Mouse (Mus musculus) layer of hippocampus, adult 2 months (tissue): Measurements from ENCODE around the gene Nav2. TPM values are rescaled to one million over a fixed set of nuclear protein-coding genes. Genes with fewer than 3 reads are reported as not detected.

Experiments
- DNase-seq, 2 experiments: peaks; one replicate each; pipeline ENCODE4 v3.0.0; 2022; ENCODE audit warnings: low spot score in 2 of 2
- H3K27ac ChIP-seq: fragments of 200-600 bp; 2 replicates; pipeline ENCODE4 v1.8.1; 2022
- H3K4me3 ChIP-seq: fragments of 200-600 bp; 2 replicates; pipeline ENCODE4 v1.8.1; 2022; ENCODE audit warnings: mild to moderate bottlenecking
- CTCF ChIP-seq: fragments of 200-600 bp; conservative IDR thresholded peaks from 2 replicates; pipeline ENCODE4 v1.8.1; 2022; ENCODE audit warnings: antibody characterized with exemption, mild to moderate bottlenecking, moderate library complexity
- total RNA-seq, 2 experiments: library from RNA; stranded (reverse); gene quantifications; 2 replicates each; pipeline ENCODE4 v1.2.3; 2021

Nav2 gene
- total RNA-seq, 2 experiments from 2014 or later = 84.8 to 106 TPM

DNA sequence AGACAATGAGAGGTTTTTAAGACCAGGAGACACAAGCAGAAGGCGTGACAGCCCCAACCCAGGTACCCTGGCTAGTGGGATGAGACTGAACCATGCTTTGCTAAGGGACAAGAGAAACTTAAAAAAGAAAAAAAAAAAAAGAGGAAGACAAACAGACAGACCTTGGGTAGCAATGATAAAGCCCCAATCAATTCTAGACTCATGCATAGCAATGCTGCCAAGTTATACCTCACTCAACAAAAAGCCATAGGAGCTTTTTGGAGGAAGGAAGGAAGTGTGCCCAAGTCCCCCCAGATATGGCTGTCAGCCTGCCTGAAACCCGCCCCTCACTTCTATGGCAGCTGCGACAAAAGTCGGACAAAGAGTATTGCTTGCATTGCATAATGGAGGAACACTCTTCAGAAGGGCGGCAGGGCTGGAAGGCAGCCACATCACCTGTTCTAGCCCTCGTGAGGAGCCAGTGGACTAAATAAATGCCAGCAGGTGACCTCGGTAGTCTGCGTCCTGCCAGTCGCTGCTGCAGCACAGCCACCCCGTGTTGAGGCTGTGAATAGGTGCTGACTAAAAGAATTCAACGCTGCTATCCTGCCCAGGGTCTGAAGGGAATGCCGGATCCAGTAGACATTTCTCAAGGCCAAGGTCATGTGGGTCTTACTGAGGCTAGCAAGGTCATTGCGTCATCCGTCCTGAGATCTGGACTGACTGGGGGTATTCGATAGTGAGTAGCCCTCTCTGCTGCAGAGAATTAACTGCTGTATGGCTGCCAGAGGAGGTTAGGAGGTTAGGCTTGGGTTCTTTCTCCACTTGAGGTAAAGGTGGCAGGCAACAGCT is 696.7 kb downstream of the Nav2 start:
- Histone ChIP-seq H3K27ac (peak overlapping the region; percentile 28; the same call in 1 of the 2 replicates), H3K4me3 (no peak overlapping the region)
- TF ChIP-seq CTCF = no peak
- DNase-seq = no peak

DNA sequence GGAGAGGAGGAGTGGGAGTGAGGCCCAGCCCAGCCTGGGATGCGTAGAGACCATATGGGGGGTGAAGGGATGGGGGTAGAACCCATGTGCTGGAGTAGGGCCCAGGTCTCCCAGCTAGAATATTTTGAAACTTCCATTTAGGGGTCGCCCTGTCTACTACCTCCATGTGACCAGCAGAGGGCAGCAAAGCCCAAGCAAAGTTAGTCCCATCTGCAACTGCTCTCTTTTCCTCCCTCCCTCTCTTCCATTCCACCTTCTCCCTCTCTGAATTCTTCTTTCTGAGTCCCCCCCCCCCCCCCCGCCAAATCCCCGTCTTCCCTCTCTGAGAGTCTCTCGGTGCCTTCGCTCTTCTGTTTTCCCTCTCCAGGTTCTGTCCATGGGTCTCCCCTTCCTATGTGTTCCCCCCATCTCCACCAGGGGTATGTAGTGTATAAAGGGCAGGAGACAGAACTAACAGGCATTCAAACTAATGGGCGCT is 707.8 kb downstream of the Nav2 start:
- no peak overlapping the region for H3K4me3 ChIP-seq
- peak; percentile 80 for TF ChIP-seq CTCF

DNA sequence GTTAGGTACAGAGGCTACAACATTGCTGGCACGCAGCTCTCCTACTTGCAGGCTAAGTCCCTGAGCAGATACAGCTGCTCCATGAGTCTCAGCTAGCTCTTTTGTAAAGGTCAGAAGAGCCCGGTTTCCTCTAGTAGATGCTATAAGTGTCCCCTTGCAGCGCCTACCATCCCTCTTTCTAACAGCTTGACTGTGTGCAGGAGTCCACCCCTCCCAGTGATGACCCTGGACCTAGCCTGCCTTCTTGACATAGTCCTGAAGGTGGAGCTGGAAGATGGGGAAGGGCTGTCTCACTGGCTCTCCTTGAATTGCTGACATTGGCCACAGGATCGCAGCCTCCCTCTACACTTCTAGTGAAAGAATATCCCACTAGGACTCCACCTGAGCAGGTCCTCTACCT is 708.6 kb downstream of the Nav2 start:
- H3K4me3 ChIP-seq = no peak overlapping the region
- TF ChIP-seq CTCF = no peak
- no peak overlapping the region for H3K27ac ChIP-seq
- no peak for DNase-seq

More for the DNA sequence above, 707.8 kb downstream of the Nav2 start:
- DNase-seq = peak; percentile 56 to 79
- H3K27ac ChIP-seq = no peak overlapping the region

DNA sequence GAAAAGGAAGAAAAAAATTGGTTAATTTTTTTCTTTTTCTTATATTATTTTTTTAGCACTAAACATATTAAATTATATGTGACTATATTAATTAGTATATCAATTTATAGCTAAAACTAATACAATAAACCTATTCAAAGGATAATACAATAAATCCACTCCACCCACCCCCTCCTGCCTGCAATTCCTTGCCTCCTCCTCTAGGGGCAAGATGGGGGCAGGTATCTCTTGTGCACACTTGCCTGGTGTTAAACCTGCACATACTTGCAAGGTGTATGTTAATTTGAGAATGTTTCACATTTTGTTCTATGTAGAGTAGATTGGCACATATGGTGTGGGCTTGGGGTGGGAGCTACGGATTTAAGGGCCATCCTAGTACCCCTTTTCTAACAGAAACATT is 711.6 kb downstream of the Nav2 start:
- H3K27ac ChIP-seq = no peak overlapping the region
- TF ChIP-seq CTCF = peak; percentile 50
- no peak overlapping the region for H3K4me3 ChIP-seq
- DNase-seq = no peak

DNA sequence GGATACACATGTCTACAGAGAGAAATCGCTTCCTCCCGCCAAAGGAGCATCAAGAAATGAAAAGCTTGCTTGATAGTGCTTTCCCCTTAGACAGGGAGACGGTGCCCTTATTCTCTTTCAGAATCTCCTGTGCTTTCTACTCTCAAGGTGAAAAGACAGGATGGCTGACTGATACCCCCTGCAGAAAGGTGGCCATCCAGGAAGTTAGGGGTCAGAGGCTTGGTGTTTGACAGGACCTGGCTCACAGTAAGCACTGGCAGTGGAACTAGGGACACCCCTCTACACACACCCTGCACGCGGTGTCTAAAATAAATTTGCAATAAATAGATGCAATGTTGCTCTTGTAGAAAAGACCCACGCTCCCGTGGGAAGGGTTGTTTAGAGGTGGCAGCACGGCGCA is 723.4 kb downstream of the Nav2 start:
- DNase-seq = no peak
- no peak for TF ChIP-seq CTCF
- H3K4me3 ChIP-seq = no peak overlapping the region

DNA sequence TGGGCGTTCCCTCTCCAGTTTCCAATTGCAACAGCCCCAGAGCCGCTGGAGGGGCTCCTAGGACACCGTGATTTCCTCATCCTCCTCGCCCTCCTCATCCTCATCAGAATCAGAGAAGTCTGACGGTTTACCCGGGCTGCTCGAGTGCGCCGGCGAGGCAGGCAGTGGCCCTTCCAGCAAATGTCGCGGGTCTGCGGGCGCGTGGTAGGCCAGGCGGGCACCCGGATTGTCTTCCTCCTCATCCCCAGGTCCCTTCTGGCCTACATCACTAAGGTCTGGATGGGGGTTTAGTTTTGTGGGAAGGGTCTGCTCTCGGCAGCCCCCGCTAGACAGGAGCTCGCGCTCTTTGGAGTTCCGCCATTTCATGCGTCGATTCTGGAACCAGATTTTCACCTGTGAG is 723.9 kb downstream of the Nav2 start:
- no peak overlapping the region for H3K27ac ChIP-seq
- no peak for DNase-seq
- no peak overlapping the region for H3K4me3 ChIP-seq
- no peak for TF ChIP-seq CTCF

More for the DNA sequence above, 723.4 kb downstream of the Nav2 start:
- H3K27ac ChIP-seq = no peak overlapping the region

DNA sequence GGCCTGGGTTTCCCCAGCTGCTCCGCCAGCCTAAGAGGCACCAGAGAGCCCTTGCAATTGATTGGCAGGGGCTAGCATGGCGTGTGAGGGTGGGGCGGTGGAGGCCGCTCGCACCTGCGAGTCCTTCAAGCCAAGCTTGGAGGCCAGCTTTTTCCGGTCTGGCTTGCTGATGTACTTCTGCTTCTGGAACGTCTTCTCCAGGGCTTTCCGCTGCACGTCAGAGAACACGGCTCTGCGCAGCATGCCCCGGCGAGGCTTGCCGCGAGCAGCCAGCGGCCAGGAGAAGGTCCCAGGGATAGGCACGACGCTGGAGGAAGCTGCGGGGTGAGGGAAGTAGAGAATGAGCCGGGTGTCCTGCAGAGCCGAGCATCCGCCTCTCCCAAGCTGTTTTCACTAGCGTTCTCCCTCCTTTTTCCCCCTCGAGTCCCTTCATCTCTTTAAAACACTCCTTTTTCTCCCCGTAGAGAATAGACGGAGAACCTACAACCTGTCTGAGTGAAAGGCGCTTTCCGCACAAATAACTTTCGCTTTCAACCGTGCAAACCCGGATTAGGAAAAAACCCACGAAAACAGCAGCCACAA is 725.0 kb downstream of the Nav2 start:
- no peak for DNase-seq
- peak overlapping the region; percentile 19; the same call in 1 of the 2 replicates for H3K4me3 ChIP-seq
- no peak overlapping the region for H3K27ac ChIP-seq
- TF ChIP-seq CTCF = no peak

DNA sequence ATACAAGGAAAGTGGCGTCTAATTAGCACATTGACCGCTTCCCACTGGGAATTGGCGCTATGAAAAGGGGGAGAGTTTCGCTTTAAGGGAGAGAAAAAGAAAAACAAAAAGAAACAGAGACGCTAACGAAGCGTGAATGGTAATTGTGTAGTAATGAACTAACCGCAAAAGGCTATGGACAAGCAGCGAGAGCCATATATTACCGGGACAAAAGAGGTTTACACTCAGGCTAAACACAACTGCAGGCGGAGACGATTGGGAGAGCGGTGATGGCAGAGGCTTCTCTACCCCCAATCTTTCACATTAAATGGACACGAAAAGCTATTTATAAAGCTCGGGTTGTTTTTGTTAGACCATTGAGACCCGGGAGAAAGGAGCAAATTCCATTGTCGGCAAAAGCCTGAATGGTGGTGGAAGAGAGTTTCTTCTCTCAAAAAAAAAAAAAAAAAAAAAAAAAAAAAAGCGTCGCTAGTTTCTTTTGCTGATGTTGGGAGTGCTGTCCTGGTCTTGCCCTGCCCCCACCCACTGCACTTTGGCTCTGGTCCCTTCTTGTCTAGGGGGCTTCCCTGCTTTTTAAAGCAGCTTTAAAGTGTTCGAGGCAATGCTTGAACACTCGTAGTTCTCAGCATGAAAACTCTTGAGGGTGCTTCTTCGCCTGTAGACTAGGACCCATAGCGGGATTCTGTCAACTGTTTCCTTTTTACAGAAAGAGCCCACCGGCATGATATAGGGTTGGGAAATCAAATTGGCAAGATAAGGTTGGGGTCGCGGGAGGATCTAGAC is 726.0 kb downstream of the Nav2 start:
- H3K27ac ChIP-seq = no peak overlapping the region
- DNase-seq = no peak
- H3K4me3 ChIP-seq = peak overlapping the region; percentile 8; the same call in 1 of the 2 replicates
- no peak for TF ChIP-seq CTCF

DNA sequence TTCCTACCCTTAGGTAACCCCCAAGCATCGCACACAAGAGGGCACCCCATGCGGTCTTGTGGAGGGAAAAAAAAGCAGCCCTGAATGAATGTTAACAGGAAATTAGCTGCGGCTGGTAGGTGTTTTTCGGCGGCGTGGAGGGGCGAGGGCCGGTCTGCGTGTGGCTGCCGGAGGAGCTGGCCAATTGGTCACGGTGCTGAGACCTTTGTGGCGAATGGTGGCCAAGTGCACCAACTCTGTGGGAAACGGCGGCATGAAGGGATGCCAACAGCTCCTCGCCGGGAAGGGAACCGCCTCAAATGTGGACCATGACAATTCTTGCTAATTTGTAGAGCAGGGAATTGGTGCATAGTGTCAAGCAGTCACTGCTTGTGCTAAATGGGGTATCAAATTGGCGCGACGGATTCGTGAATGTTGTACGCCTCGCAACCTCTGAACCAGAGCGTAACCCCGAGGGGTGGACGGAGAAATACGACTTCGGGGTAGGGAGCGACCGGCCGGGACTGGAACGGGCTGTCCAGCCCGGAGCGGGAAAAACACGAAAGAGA is 726.6 kb downstream of the Nav2 start:
- DNase-seq = no peak
- H3K27ac ChIP-seq = no peak overlapping the region
- no peak for TF ChIP-seq CTCF
- no peak overlapping the region for H3K4me3 ChIP-seq

DNA sequence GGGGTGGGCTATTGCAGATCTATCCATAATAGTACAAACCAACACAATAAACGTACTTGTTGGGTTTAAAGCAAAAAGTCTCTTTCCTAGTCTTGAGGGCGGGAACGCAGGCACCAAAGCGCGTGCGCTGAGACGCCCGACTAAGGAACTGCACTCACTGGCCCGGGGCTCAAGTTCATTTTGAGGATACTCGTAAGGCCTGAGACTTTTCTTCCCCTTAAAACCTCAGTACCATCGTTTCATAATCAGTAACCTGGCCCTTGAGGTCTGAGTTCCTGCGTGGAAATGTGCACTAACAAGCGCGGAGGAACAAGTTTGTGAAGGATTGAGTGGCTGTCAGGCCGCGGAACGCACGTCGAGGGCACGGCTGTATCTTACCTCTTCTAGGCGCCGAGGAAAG is 727.5 kb downstream of the Nav2 start:
- no peak for DNase-seq
- Histone ChIP-seq H3K27ac (no peak overlapping the region), H3K4me3 (no peak overlapping the region)
- TF ChIP-seq CTCF = no peak

DNA sequence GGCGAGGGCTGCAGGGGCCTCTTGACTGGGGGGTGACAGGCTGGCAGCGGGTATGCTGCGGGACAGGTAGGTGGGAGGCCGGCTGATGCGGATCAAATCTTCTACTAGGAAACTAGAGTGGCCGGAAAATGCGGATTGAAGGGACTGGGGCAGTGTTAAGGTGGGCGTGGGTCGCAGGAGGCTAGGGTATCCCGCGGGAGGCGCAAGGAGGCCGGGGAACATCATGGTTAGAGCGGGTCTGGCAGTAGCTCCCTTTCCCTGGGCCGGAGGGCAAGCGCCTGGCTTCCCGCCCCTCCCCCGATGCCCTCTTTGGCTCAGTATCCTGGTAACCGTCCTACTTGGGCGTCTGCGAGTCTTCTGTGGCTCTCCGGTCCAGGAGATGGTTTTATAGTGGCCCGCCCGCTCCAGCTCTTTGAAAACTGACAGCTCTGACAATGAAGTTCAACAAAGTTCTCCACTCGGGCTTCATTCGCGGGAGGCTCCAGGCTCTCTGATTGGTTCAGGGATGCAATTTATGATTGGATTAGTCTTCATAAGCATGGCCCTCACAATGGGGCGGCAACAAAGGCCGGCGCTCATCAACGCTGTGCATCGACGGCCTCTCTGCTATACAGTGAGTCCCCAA is 728.1 kb downstream of the Nav2 start, which contains the start of gene Dbx1:
Dbx1 (minus strand) TSS at position 359 of the 625 bp plus-strand sequence.
- no peak within 1 kb of the TSS for H3K27ac ChIP-seq
- no peak for DNase-seq
- H3K4me3 ChIP-seq = no peak within 1 kb of the TSS
- no peak for TF ChIP-seq CTCF

DNA sequence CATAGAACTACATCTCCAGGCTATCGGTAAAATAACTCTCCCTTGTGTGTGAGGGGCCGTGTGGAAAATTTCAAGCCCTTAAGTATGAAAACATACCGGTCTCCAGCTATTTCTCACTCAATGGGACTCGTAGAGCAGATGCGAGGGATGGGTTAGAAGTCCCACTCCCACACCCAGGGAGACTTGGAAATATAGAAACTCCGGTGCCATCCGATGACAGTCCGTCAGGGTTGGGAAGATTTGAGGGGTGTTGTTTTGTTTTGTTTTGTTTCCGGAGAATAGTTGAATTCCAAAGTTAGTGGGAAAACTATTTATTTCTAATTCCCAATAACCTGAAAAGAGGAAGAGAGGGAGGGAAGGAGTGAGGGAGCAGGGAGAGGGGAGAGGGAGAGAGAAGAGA is 728.8 kb downstream of the Nav2 start:
- Histone ChIP-seq H3K4me3 (no peak overlapping the region), H3K27ac (no peak overlapping the region)
- TF ChIP-seq CTCF = no peak
- DNase-seq = no peak
